Mouse (Mus musculus): ENCODE data around the gene Tmem82.

The Tmem82 gene

DNA sequence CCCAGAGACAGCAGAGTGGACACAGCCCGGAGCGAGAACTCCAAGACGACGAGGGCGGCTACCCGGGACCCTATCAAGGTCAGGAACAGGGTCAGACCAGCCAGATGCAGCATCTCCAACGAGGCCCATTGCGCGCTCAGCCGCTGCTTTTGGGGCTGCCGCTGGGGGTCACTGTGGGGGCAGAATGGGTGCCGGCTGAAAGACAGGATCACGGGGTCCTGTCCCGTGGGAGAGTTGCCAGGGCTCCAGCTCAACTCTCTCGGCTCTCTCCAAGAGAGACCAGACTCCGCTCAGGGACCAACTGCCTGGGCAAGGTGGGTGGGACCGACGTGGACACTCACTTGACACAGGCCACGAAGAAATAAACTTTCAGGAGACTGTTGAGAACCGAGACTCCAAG is 1.1 kb downstream of the Tmem82 start:
- no peak for DNase-seq (ENCODE audit: low read depth, low spot score)

DNA sequence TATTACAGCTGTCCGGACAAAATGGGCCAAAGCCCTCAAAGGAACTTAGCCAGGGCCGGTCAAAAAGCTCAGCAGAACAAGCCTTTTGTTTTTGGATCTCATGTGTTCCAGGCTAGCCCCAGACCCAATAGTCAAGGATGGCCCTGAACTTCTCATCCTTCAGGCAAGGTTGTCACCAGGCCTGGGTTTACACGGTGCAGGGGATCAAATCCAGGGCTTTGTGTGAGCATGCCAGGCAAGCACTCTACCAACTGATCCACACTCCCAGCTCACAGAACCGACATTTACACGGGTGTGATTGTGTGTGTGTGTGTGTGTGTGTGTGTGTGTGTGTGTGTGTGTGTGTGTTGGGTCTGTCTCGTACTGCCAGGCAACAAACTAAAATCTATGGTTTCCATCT is 1.6 kb downstream of the Tmem82 start:
- no peak for DNase-seq (ENCODE audit: low read depth, low spot score)

DNA sequence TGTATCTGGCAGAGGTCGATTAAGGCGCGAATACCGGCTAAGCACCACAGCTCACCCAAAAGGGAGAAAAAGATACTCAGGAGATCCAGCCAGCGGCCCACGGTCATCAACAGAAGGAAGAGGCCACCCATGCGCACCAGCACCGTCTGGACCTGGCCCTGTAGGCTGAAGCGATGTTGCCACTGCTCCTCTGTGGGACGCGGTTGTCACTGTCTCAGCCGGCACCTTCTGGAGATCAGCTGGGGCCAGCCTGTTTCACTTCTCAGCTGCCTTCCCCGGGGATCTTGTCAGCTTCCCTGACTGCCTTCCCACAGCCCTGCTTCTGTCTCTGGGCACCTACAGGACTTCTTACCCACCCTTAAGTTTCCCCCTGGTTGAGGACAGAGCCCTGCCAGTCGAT is 3.5 kb downstream of the Tmem82 start:
- DNase-seq (ENCODE audit: low read depth, low spot score): no peak

DNA sequence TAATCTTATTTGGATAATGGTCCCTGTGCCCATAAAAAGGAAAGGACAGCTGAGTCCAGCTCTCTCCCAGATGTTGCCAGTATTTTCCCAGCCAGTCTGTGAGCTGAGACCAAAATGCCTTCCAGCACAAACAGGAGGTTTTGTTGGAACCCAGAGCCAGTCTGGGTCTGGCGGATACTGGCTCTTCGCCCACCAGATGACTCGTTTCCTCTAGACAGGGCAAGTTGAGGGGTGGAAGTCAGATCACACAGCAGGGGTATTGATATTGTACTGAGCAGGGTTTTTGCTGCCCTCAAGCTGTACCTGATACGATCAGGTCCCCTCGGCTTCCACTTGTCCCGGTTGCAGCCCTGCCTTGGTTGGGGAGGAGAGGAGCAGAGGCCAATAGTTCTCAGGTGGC is 8.9 kb downstream of the Tmem82 start:
- DNase-seq (ENCODE audit: low read depth, low spot score): no peak

DNA sequence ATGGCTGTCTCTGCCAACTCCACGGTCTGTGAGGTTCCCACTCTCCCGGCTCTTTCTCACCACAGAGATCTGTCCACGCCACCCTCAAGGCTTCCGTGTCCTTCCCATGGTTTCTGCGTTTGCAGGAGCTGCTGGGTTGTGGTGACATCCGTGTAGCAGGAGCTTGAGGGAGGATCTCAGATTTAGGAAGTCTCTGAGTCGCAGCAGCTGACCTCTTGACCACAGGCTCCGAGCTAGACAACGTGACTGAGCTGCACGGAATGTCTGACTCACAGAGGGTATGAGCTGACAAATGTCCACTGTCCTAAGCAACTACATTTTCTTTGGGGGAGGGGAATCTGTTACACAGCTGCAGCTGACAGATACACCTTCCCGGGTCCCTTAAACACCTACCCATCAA is 12.6 kb downstream of the Tmem82 start, which contains the start of gene Fblim1:
Gene Fblim1 (minus strand): TSS at position 236 of the 400 bp plus-strand sequence.
- DNase-seq (ENCODE audit: low read depth, low spot score): no peak

DNA sequence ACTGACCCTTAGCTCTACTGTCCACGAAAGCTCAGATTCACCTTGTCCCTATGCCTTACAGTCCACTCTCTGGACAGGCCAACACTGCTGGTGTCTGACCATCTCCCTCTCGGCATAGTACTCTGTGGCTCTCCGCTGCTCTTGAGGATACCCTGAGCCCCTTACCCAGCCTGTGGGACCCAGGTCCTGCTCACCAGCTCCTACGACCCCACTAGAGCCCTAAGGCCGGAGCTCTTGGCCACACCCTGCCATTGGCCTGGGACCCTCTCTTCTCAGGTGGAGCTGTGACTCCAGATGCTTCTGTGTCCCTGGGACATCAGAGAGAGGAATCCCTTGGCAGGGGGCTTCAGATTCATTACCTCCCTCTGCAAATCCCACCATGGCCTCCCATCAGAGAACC is 13.0 kb downstream of the Tmem82 start:
- no peak for DNase-seq (ENCODE audit: low read depth, low spot score)

DNA sequence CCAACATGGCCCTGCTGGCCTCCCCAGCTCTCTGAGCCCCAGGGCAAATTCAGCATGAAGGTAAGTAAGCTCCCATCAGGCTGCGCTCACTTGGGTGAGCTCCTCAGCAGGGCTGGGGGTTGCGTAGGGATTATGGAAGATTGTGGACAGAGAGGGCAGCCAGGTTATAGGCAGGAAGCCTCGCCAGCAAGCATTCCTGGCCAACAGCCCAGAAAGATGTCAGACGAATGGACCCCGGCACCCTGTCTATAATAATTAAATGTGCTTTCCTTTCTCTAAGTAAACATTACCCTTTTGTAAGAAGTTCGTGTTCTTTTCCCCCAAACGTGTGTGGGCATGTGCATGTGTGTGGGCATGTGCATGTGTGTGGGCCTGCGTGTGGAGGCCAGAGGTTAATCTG is 13.9 kb downstream of the Tmem82 start:
- no peak for DNase-seq (ENCODE audit: low read depth, low spot score)

DNA sequence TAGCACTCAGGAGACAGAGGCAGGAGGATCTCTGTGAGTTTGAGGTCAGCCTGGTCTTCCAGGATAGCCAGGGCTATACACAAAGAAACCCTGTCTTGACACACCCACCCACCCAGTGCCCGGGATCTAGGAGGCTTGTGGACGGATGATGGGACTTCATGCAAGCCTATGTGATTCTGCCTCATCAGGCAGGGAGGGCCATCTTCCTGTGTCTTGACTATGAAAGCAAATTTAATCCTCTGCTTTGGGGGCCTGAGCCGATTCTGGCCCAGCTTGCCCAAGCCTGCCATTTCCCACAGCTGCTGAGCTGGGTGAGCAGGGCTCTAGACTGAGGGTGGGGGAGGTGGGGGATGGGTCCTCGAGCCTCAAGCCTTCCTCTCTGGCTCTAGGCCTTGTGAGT is 14.5 kb downstream of the Tmem82 start:
- DNase-seq (ENCODE audit: low read depth, low spot score): no peak

DNA sequence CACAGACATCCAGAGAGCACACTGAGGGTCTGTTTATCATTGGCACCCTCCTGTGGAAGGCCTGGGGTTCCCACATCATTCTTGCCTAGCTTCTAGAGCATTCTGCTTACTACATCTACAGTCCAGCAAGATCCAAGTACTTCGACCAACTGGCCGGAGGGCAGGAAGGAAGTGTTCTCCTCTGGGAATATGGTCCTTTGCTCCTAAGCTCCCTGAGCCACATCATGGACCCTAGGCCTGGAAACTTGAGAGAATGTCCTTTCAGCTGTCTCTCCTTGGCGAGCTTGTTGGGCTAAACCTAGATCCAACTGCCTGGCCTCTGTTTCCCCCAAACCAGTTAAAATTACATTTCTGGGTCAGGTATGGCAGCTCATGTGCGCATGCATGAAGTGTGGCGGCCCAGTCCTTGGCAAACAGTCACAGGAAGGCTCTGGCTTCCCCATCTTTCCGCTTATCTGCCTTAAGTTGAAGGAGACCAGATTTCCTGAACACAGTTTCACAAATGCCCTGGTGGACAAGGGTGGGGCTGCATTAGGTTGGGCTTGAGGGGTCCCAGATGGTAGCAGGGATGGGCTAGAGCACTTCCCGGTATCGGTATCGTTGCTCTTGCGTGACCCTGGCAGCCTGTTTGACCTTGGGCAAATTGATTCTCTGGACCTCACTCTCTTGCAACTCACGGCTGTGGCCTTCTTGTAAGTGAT is 15.8 kb downstream of the Tmem82 start:
- no peak for DNase-seq (ENCODE audit: low read depth, low spot score)

DNA sequence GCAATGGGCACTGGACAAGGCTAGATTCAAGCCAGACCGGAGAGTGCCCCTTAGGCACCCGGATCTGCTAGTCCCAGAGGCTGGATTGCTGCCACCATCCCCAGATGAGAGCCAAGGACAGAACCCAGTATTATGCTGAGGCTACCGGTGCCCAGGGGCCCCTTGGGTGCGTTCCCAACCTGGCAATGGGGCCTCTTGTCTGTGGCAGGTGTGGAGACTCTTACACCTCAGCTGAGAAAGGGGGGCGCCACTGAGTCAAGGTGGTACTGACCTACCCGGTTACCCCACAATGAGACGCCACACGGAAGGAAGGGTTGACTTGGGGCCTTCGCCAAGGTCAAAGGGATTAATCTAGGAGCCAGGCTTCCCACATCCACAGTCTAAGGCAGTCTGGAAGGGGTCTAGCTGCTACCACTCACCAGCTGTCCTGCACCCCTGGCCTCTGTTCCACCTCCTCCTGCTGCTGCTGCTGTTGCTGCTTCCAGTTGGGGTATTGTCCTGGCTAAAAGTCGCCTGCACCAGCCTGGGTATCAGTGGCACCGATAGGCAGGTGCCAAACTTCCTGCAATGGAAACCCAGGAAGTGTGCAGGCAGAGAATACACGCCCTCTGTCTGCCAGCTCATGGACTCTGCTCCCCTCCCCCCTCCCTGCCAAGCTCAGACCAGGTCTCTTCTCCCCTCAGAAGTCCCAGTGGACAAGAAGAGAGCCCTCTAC is 17.1 kb downstream of the Tmem82 start:
- no peak for DNase-seq (ENCODE audit: low read depth, low spot score)

DNA sequence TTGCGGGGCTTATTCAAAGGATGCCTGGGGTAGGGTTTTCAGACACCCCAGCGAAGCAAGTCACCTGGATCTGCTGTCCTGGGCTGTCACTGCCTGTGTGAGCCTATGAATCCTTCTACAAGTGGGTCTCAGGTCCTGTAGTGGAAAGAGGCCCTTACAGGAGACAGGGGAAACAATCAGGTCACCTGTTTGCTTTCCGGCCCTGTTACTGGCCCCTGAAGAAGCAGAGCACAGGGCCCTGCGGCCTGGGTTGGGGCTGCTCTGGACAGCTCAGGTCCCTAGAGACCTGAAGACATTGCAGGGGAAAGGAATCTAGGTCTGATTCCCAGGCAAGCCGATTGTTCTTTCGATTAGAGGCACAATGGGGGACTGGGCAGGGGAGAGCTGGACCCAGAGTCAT is 18.1 kb downstream of the Tmem82 start:
- no peak for DNase-seq (ENCODE audit: low read depth, low spot score)

DNA sequence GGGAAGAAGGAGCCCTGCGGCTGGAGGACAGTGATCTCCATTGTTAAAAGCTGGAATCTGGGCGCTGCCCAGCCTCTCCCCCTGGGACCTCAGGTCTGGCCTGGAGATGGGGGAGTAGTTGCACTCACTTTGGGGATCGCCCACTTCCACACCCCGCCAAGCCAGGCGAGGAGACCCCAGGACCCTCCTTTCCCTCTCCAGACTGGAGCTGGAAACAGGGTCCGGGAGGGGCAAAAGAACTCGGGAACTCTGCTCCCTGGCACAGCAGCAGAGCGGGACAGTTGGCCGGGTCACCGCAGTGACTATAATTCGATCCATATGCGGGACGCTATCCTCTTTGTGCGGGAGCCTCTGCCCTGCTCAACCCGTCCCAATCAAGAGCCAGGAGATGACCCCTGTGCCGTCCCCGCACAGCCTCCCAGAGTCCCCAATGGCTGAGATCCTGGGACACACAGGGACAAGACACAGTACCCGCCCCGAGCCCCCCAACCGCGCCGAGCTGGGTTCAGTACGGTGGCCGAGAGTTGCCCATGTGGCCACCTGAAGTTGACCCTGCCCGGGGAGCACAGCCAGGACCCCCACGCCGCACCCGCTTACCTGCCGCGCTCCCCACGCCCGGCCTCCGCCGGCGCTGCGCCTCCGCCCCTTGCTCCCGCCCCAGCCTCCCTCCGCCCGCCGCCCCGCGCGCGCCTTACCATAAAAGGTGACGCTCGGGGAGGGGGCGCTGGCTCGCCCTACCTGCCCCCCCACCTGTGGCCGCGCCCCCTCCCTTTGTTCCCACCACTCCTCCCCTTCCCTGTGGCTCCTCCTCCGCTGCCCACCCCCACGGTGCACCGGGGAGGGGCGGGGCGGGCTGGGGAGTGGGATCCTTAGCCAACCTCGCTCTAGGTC is 18.9 kb downstream of the Tmem82 start:
- DNase-seq (ENCODE audit: low read depth, low spot score): no peak

DNA sequence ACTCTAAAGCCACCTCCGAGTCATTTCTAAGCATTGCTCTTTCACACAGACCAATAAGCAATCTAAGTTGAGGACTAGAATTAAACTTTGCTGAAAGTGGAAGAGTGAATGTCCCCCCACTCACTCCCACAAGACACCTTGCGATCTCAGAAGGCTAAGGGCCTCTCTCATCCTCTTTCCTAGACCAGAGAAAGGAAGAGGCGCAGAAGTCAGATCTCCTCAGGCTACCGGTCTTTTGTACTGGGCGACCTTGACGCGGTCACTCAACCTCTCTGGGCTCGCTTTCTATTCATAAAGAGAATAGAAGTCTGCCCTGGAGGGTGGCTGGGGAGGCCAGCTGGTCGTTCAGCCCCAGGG is 19.6 kb downstream of the Tmem82 start:
- no peak for DNase-seq (ENCODE audit: low read depth, low spot score)

DNA sequence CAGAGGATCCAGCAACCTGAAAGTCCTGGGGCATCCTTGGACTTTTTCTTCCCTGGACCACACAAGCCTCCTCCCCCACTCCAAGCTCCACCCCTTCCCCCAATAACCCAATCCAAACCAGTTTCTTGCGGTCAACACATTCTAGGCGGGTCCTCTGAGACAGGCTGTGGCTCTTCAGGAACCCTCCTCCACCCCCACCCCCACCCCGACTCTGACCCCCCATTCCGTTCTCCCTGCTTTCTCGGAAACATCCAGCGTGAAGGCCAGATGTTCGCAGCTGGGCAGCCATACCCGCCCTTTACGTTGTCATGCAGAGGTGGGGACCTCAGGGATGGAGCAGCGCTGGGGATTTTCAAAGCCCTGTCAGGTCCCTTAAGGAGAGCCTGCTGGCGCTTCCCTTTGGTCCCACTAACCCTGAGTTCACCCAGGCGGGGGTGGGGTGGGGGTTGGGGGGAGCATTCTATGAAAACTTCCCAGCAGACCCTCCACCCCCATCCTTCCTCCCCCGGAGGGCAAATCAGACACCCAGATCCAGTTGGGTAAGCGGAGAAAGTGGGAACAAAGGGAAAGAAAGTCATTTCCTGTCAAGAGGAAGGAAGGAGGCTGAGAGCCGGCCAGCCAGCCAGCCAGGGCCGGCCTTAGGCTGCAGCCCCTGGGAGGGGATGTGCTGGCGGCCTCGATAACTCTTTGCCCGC is 20.1 kb downstream of the Tmem82 start:
- no peak for DNase-seq (ENCODE audit: low read depth, low spot score)

DNA sequence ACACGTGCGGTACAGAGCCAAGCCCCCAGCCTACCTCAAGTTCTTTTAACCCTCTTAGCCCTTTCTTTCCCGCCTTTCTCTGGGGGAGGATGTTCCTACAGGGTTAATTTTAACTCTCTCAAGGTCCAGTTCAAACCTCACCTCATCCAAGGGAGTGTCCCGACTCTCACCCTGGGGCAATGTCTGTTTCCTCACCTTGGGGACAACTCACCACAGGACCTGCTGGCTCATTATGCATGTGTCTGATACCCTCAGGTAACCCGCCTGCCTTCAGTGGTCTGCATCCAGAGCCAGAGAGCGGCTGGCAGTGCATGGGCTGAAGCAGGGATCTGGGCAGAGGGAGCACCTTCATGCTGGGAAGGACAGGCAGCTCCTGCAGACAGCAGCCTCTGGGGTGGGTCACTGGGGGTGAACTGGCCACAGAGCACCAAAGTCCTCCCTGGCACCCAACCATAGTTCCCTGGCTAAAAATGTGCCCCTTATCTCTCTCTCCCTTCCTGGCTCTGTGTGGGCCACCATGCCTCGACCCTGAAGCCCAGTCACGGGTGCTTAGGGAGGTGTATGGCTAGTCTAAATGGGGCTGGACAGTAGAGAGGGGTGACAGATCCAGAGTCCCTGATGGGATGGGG is 21.6 kb downstream of the Tmem82 start:
- no peak for DNase-seq (ENCODE audit: low read depth, low spot score)

DNA sequence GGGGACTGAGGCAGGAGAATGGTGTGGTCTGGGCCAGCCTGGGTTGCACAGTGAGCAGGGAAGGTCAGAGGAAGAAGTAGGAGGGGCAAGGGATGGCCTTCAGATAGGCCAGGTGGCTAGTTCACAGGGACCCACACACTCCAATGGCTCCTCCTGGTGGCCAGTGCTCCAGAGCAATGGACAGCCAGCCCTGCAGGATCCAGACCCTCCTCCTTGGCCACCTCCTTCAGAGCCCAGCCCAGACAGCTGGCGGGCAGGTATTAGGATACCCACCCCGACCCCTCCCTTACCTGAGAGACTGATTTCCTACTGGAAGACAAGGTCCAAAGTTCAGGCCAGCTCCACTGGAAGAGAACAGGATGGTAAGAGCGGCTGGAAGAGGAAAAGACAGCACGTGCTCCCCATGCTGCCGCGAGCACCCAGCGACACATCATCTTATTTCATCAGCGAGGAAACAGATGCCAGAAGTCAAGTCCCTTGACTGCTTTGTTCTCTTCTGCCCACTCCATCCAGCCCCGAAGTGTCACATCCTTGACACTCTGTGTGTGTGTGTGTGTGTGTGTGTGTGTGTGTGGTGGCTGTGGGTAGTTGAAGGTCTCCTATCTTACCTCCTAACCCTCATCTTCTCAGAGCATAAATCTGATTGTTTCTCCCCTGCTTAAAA is 22.7 kb downstream of the Tmem82 start:
- DNase-seq (ENCODE audit: low read depth, low spot score): no peak

DNA sequence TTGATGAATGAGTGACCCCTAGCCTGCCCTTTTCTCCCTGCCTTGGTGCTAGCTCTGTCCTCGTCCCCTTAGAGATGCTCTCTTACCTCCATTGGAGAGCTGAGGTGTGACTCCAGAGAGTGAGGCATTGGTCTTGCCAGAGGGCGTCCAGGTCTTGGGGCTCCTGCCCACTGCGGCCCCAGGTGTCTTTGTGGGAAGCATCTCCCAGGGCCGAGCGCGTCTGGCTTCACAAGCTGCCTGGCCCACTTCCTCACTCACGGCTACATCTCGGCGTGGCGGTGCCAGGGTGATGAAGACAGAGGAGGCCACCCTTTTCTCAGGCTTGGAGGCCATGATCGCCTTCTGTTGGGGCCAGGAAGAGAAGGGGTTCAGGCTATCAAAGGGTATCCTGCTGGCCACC is 23.3 kb downstream of the Tmem82 start:
- no peak for DNase-seq (ENCODE audit: low read depth, low spot score)

DNA sequence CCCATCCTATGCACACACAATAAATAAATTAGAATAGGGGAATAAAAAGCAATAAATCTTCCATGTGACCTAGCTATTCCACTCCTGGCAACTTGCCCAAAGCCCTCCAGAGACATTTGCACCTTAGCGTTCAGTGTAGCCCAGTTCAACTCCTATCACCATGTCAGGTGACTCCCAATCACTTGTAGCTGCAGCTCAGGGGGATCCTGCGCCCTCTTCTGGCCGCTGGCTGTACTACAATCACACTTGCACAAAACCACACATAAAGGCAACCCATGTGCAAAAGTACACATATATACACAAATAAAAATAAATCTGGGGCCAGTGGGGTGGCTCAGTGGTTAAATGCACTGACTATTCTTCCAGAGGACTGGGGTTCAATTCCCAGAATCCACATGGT is 26.9 kb downstream of the Tmem82 start:
- no peak for DNase-seq (ENCODE audit: low read depth, low spot score)

DNA sequence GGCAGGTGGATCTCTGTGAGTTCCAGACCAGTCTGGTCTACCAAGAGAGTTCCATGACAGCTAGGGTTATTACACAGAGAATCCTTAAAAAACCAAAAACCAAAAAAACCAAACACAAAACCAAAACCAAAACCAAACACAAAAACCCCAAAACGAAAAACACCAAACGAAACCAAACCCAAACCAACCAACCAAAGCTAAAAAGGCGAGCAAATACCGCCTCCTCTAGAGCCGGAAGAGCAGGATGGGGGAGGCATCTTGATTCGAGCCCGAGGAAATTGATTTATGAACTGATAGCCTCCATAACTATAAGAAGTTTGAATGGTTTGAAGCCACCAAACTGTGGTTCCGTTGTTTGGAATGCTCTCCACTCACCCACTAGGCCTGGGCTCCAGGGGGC is 34.5 kb downstream of the Tmem82 start:
- DNase-seq (ENCODE audit: low read depth, low spot score): no peak

DNA sequence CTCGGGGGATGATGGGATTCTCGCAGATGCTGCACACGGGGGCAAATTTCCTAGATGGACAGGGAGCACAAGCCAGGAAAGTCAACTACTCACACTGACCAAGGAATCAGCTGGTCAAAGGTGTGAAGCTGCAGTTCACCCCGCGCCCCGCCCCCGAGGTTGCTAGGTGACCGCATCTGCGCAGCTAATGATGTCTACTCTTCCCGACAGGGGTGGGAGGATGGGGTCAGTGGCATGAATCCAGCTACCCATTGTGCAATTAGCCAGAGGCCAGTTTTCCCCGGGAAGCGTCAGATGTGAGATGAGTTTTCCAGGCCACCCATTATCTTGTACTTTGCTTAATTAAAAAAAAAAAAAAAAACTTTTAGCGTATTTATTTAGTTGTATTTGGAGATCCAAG is 37.4 kb downstream of the Tmem82 start:
- no peak for DNase-seq (ENCODE audit: low read depth, low spot score)

DNA sequence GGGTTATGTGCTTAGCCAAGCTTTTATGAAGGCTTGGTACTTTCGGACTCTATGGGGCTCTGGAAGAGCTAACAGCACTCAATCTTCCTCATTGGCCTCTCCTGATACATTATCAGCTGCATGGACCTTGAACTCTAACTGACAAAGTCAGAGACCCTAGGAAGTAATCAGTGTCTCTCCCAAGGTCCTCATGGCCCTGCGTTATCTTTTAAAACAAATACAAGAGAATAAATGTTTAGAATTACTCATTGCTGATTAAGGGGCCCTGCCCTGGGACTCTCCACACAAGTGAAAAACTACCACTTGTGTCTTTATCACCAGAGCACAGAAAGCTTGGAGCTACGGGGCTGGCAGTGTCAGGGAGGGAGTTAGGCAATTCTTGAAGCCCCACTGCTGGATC is 39.6 kb downstream of the Tmem82 start:
- DNase-seq (ENCODE audit: low read depth, low spot score): no peak
